Mouse (Mus musculus) lung, adult 2 months (tissue): ENCODE data around the gene Slc35d3.

Experiments
- CTCF ChIP-seq: fragments of 200-500 bp; IDR thresholded peaks from 2 replicates; pipeline ENCODE4 v1.5.1; 2011; ENCODE audit warnings: mild to moderate bottlenecking, low read length, control low read depth; ENCODE audit not compliant: insufficient read depth
- POLR2A ChIP-seq: fragments of 200-500 bp; IDR thresholded peaks from 2 replicates; pipeline ENCODE4 v1.6.1; 2011; ENCODE audit warnings: low read depth, mild to moderate bottlenecking, control low read depth, low read length, borderline replicate concordance; ENCODE audit errors: extremely low read depth

DNA sequence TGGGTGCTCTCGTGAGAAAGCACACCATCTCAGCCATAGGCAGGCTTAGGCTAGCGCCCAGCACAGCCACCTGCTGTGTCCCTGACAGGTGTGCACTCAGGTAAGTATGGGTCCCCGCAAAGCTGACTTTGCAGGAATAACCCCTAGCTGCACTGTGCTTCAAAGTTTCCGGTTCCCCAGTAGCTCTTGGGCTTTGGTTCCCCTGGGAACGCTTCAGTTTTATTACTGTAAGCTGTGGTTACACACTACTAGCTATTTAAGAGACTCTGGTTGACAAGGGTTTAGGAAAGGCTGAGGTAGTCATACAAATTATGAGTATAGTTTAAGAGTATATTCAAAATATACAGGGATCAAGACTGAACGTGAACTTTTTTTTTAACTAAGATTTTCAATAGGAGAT is 1.5 kb upstream of the Slc35d3 start:
- no peak for TF ChIP-seq CTCF
- TF ChIP-seq POLR2A = no peak
